Comparison of ENCODE assay signal across 8 mouse cellular contexts in genomic region chr2:103760906-103761716, GRCm38 (mm10). TPM values are rescaled to one million over a fixed set of nuclear protein-coding genes. Genes with fewer than 3 reads are reported as not detected.
DNase-seq lines count a peak whose midpoint lies in the region; ATAC-seq and TF ChIP-seq lines count a peak whose summit lies in the region.

TSS of gene Nat10 (minus strand) at chr2:103761270.

- H3K36me3 ChIP-seq in embryonic facial prominence, embryonic 14.5 days (ENCODE audit: control insufficient read depth, insufficient read depth, low read length), result peaks cover 18% of the 10 kb centered on the region
- H3K36me3 ChIP-seq in heart, adult 2 months (ENCODE audit: control insufficient read depth, insufficient read depth, low read length), result no peaks in the 10 kb centered on the region; the same call in 1 of the 2 replicates
- peaks cover 21% of the 10 kb centered on the region for H3K36me3 ChIP-seq in limb, embryonic 13.5 days
- H3K36me3 ChIP-seq in midbrain, embryonic 16.5 days (ENCODE audit: control insufficient read depth, insufficient read depth, low read length), result 0 out of 2 replicates have a peak, but pooled peaks cover 2% of the 10 kb centered on the region

- H3K27me3 ChIP-seq in embryonic facial prominence, embryonic 14.5 days (replicated peaks; ENCODE audit: control insufficient read depth, insufficient read depth, low read length), result no peaks in the 10 kb centered on the region
- no peaks in the 10 kb centered on the region for H3K27me3 ChIP-seq in heart, adult 2 months (ENCODE audit: control insufficient read depth, insufficient read depth, low read length)
- no peaks in the 10 kb centered on the region for H3K27me3 ChIP-seq in limb, embryonic 13.5 days
- H3K27me3 ChIP-seq in midbrain, embryonic 16.5 days (ENCODE audit: control insufficient read depth, insufficient read depth, low read depth, low read length), result no peaks in the 10 kb centered on the region

- no peaks in the 10 kb centered on the region for H3K9me3 ChIP-seq in embryonic facial prominence, embryonic 14.5 days (ENCODE audit: control insufficient read depth, low read length)
- no peaks in the 10 kb centered on the region for H3K9me3 ChIP-seq in limb, embryonic 13.5 days
- H3K9me3 ChIP-seq in midbrain, embryonic 16.5 days (replicated peaks; ENCODE audit: control insufficient read depth, low read length, poor library complexity, severe bottlenecking), result no peaks in the 10 kb centered on the region

- intact Hi-C loops in heart, adult 2 months (cut with DNase I), result loop anchor here (1.0 kb wide), 1 partner anchor 36 kb away; the partner anchor contains the start of gene Caprin1

- TF ChIP-seq EP300 in heart, adult 2 months (IDR thresholded peaks at IDR 0.05; ENCODE audit: insufficient read depth, low read depth, low read length), result peak; percentile 93; the same call in 1 of the 2 replicates

- ATAC-seq in embryonic facial prominence, embryonic 14.5 days (ENCODE audit: low read depth), result peak; percentile 97
- peak; percentile 98 for ATAC-seq in limb, embryonic 13.5 days (ENCODE audit: low FRiP score, low read depth)
- peak; percentile 97 for ATAC-seq in midbrain, embryonic 16.5 days

- peak; percentile 99 for DNase-seq in 3T3-L1 (ENCODE audit: low read depth, low spot score)
- peak; percentile 93 to 96 for DNase-seq in adrenal gland, postnatal 4 days (ENCODE audit: low spot score in 2 of 2)
- DNase-seq in embryonic facial prominence, embryonic 14.5 days (ENCODE audit: low spot score), result peak; percentile 99
- peak; percentile 98 for DNase-seq in heart, adult 2 months
- DNase-seq in kidney, adult 8-10 months, result peak; percentile 98 to 99
- peak; percentile 92 to 98 for DNase-seq in spleen, postnatal 10 days (ENCODE audit: low spot score in 2 of 2)

- peak within 1 kb of the TSS; percentile 75 for H3K9ac ChIP-seq in embryonic facial prominence, embryonic 14.5 days (ENCODE audit: low read depth, low read length)
- peak within 1 kb of the TSS; percentile 33 for H3K9ac ChIP-seq in heart, adult 2 months (ENCODE audit: low read depth, low read length)
- H3K9ac ChIP-seq in limb, embryonic 13.5 days, result peak within 1 kb of the TSS; percentile 70
- H3K9ac ChIP-seq in midbrain, embryonic 16.5 days (ENCODE audit: low read depth, low read length), result peak within 1 kb of the TSS; percentile 57

- peak; percentile 77 for TF ChIP-seq POLR2A in heart, adult 2 months (IDR thresholded peaks at IDR 0.05; ENCODE audit: insufficient read depth, low read depth, low read length)

- H3K79me2 ChIP-seq in heart, adult 2 months (replicated peaks; ENCODE audit: control insufficient read depth, insufficient read depth, low read length), result no peaks in the 10 kb centered on the region

- under 1% methylated on average over 46 of the region's 47 CpGs for WGBS in embryonic facial prominence, embryonic 14.5 days
- WGBS in heart, adult 2 months, result under 1% methylated on average over 47 of the region's 47 CpGs
- under 1% methylated on average over 47 of the region's 47 CpGs for WGBS in limb, embryonic 13.5 days
- under 1% methylated on average over 47 of the region's 47 CpGs for WGBS in midbrain, embryonic 16.5 days

- peak within 1 kb of the TSS; percentile 81 for H3K4me3 ChIP-seq in embryonic facial prominence, embryonic 14.5 days (ENCODE audit: low read depth, low read length)
- H3K4me3 ChIP-seq in heart, adult 2 months, result peak within 1 kb of the TSS; percentile 67
- peak within 1 kb of the TSS; percentile 72 for H3K4me3 ChIP-seq in limb, embryonic 13.5 days
- peak within 1 kb of the TSS; percentile 62 for H3K4me3 ChIP-seq in midbrain, embryonic 16.5 days (ENCODE audit: low read depth, low read length)

- peak within 1 kb of the TSS; percentile 83 for H3K27ac ChIP-seq in embryonic facial prominence, embryonic 14.5 days (replicated peaks; ENCODE audit: low read depth, low read length)
- peak within 1 kb of the TSS; percentile 70 for H3K27ac ChIP-seq in heart, adult 2 months
- peak within 1 kb of the TSS; percentile 53; the same call in 1 of the 2 replicates for H3K27ac ChIP-seq in limb, embryonic 13.5 days
- H3K27ac ChIP-seq in midbrain, embryonic 16.5 days (ENCODE audit: low read length), result peak within 1 kb of the TSS; percentile 75

- no peak for TF ChIP-seq CTCF in heart, adult 2 months (IDR thresholded peaks at IDR 0.05)

- peak within 1 kb of the TSS; percentile 88 for H3K4me2 ChIP-seq in embryonic facial prominence, embryonic 14.5 days (ENCODE audit: low read depth, low read length)
- peak within 1 kb of the TSS; percentile 88 for H3K4me2 ChIP-seq in limb, embryonic 13.5 days (replicated peaks)
- peak within 1 kb of the TSS; percentile 93 for H3K4me2 ChIP-seq in midbrain, embryonic 16.5 days (ENCODE audit: low read length)

- H3K4me1 ChIP-seq in embryonic facial prominence, embryonic 14.5 days (ENCODE audit: control insufficient read depth, insufficient read depth, low read length), result no peaks in the 10 kb centered on the region
- peaks cover 2% of the 10 kb centered on the region for H3K4me1 ChIP-seq in heart, adult 2 months (ENCODE audit: control insufficient read depth, insufficient read depth, low read length)
- peaks cover 13% of the 10 kb centered on the region for H3K4me1 ChIP-seq in limb, embryonic 13.5 days
- peaks cover 13% of the 10 kb centered on the region for H3K4me1 ChIP-seq in midbrain, embryonic 16.5 days (ENCODE audit: control insufficient read depth, insufficient read depth, low read length)

RNA-seq across cellular contexts. Expression of gene Nat10, which starts in this region (rescaled TPM):
- 10 to 100 TPM; 71.1 to 72.8 TPM for total RNA-seq in adrenal gland, postnatal 4 days (2021)
- polyA plus RNA-seq in embryonic facial prominence, embryonic 14.5 days (2014; fragmentation: Nextera tagmentation; extraction: Ambion mirVana), result 21.9 and 22.5 TPM in 2 replicates
- total RNA-seq in heart, adult 2 months (2021), result 10 to 100 TPM; 14.0 to 14.2 TPM
- polyA plus RNA-seq in heart, adult 2 months (2012; rRNA removed), result 26.1 and 30.4 TPM in 2 replicates
- polyA plus RNA-seq in limb, embryonic 13.5 days (2015; fragmentation: Nextera tagmentation; extraction: Ambion mirVana), result 27.1 and 28.6 TPM in 2 replicates
- polyA plus RNA-seq in midbrain, embryonic 16.5 days (2015; fragmentation: Nextera tagmentation; extraction: Ambion mirVana), result 20.0 and 20.2 TPM in 2 replicates

Comparison
In these comparisons a context has a peak if more than half of its experiments do, and no peak if none do; other contexts are left out.
1. Peak in every context shown above with its lines: DNase-seq, ATAC-seq, H3K4me3 ChIP-seq and H3K27ac ChIP-seq.
2. RNA of gene Nat10 (total RNA-seq): 71.1 to 72.8 TPM in adrenal gland, postnatal 4 days; 14.0 to 14.2 TPM in heart, adult 2 months; every median in the first group is over 4 times any median in the second.